ENCODE assay signal across 24 mouse cellular contexts in the genomic region with DNA sequence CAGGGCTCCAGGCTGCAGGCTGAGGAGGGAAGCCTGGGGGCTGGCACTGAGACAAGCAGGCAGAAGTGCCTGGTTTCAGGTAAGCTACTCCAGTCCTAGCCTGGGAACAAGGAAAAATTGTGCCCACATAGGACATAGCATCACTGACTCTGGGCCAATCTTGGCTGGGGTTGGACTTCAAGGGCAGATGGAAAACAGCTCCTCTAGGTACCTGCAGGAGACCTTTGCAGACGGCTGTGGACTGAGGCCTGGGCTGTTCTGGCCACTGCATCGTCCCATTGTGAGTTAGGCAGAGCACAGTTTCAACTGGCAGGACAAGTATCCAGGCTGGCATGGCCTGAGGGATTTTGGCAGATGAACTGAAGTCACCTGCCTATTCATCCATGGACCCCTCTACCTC. TPM values are rescaled to one million over a fixed set of nuclear protein-coding genes. Genes with fewer than 3 reads are reported as not detected.
DNase-seq lines count a peak whose midpoint lies in the region; ATAC-seq lines count a peak whose summit lies in the region.
"Had no signal": no experiment of that assay in that cellular context is flagged by ENCODE, and none has a peak within 500 bp of the region (broad histone marks: within the 10 kb centered on the region; RNA-seq: fewer than 3 reads in every experiment).

No protein-coding gene starts in this region.

- no peak overlapping the region for H3K9ac ChIP-seq in midbrain, embryonic 15.5 days
- H3K9ac ChIP-seq: embryonic facial prominence, embryonic 12.5 days; forebrain, embryonic 15.5 days; kidney, embryonic 15.5 days; liver, embryonic 14.5 days; neural tube, embryonic 12.5 days had no signal

- peaks cover 13% of the 10 kb centered on the region for H3K4me1 ChIP-seq in midbrain, embryonic 10.5 days
- peaks cover 5% of the 10 kb centered on the region for H3K4me1 ChIP-seq in midbrain, embryonic 15.5 days
- H3K4me1 ChIP-seq: embryonic facial prominence, embryonic 12.5 days; neural tube, embryonic 12.5 days had no signal

- H3K9me3 ChIP-seq in midbrain, embryonic 10.5 days (replicated peaks) = no peaks in the 10 kb centered on the region
- no peaks in the 10 kb centered on the region for H3K9me3 ChIP-seq in midbrain, embryonic 15.5 days
- H3K9me3 ChIP-seq: embryonic facial prominence, embryonic 12.5 days; forebrain, embryonic 15.5 days; kidney, embryonic 15.5 days; neural tube, embryonic 12.5 days had no signal

- DNase-seq in cerebellum, postnatal 25 days = peak; percentile 21 to 28
- peak; percentile 12 for DNase-seq in heart, postnatal 4 days
- no peak for DNase-seq in heart, postnatal 36 days
- no peak for DNase-seq in midbrain, embryonic 10.5 days (ENCODE audit: low spot score)
- DNase-seq in testis, postnatal 10 days (ENCODE audit: low spot score) = peak; percentile 38
- DNase-seq in adipocyte (ENCODE audit: low spot score) = no peak
- DNase-seq: adrenal gland, postnatal 36 days; gastrocnemius, postnatal 14 days; layer of hippocampus, adult 9-11 months; right cerebral cortex, postnatal 14 days; thymus, postnatal 25 days had no signal

- intact Hi-C loops in heart, postnatal 36 days (cut with DNase I) = no loop called here

- H3K4me3 ChIP-seq in midbrain, embryonic 10.5 days = peak overlapping the region; percentile 21
- no peak overlapping the region for H3K4me3 ChIP-seq in midbrain, embryonic 15.5 days
- H3K4me3 ChIP-seq: embryonic facial prominence, embryonic 12.5 days; forebrain, embryonic 15.5 days; kidney, embryonic 15.5 days; neural tube, embryonic 12.5 days had no signal

- 81% methylated on average over 2 of the region's 2 CpGs for WGBS in midbrain, embryonic 10.5 days
- 87% methylated on average over 2 of the region's 2 CpGs for WGBS in midbrain, embryonic 15.5 days

- peaks cover 88% of the 10 kb centered on the region for H3K36me3 ChIP-seq in midbrain, embryonic 10.5 days
- H3K36me3 ChIP-seq in midbrain, embryonic 15.5 days (replicated peaks) = peaks cover 55% of the 10 kb centered on the region

- ATAC-seq in cerebellum, adult (ENCODE audit: insufficient number of reproducible peaks, low FRiP score, low TSS enrichment) = no peak
- no peak for ATAC-seq in midbrain, embryonic 15.5 days (replicated peaks)
- ATAC-seq: forebrain, embryonic 15.5 days; hindbrain, postnatal 0 days; intestine, embryonic 16.5 days had no signal

- no peaks in the 10 kb centered on the region for H3K27me3 ChIP-seq in midbrain, embryonic 10.5 days (ENCODE audit: low read depth, poor library complexity, severe bottlenecking)
- no peaks in the 10 kb centered on the region for H3K27me3 ChIP-seq in midbrain, embryonic 15.5 days (replicated peaks)
- H3K27me3 ChIP-seq: embryonic facial prominence, embryonic 12.5 days; forebrain, embryonic 15.5 days; kidney, embryonic 15.5 days; neural tube, embryonic 12.5 days had no signal

- H3K27ac ChIP-seq in midbrain, embryonic 10.5 days (replicated peaks) = no peak overlapping the region
- no peak overlapping the region for H3K27ac ChIP-seq in midbrain, embryonic 15.5 days
- H3K27ac ChIP-seq: embryonic facial prominence, embryonic 12.5 days; forebrain, embryonic 15.5 days; hindbrain, postnatal 0 days; kidney, embryonic 15.5 days; liver, embryonic 14.5 days; macrophage; neural tube, embryonic 12.5 days had no signal

- H3K4me2 ChIP-seq in midbrain, embryonic 15.5 days = no peak overlapping the region
- H3K4me2 ChIP-seq: embryonic facial prominence, embryonic 12.5 days; forebrain, embryonic 15.5 days; kidney, embryonic 15.5 days; neural tube, embryonic 12.5 days had no signal

RNA-seq across cellular contexts. Expression of a gene that starts 10.8 kb away (rescaled TPM):
- total RNA-seq in heart, postnatal 4 days (2021) = 10 to 100 TPM; 42.6 to 55.6 TPM
- total RNA-seq in heart, postnatal 36 days (2021) = 10 to 100 TPM; 34.2 to 82.1 TPM
- polyA plus RNA-seq in midbrain, embryonic 10.5 days (2016; fragmentation: Nextera tagmentation; extraction: Ambion mirVana) = 6.8 and 7.6 TPM in 2 replicates
- 11.3 and 12.3 TPM in 2 replicates for polyA plus RNA-seq in midbrain, embryonic 15.5 days (2015; fragmentation: Nextera tagmentation; extraction: Ambion mirVana)

RNA-seq across cellular contexts. Expression of a gene that starts 14.4 kb away (rescaled TPM):
- under 1 TPM; 0.23 to 0.29 TPM for total RNA-seq in heart, postnatal 4 days (2021)
- total RNA-seq in heart, postnatal 36 days (2021) = not detected
- polyA plus RNA-seq in midbrain, embryonic 10.5 days (2016; fragmentation: Nextera tagmentation; extraction: Ambion mirVana) = 0.07 and 0.09 TPM in 2 replicates
- polyA plus RNA-seq in midbrain, embryonic 15.5 days (2015; fragmentation: Nextera tagmentation; extraction: Ambion mirVana) = 0.86 and 0.89 TPM in 2 replicates
- total RNA-seq: hematopoietic stem cell, adult 5-6 weeks had no signal
- polyA plus RNA-seq: macrophage had no signal

RNA-seq across cellular contexts. Expression of a gene that starts 16.6 kb away (rescaled TPM):
- total RNA-seq in heart, postnatal 4 days (2021) = under 1 TPM; 0.29 to 0.65 TPM
- under 1 TPM in 1 of 2 experiments, not detected in 1; 0.22 TPM for total RNA-seq in heart, postnatal 36 days (2021)
- 0.07 and 0.14 TPM in 2 replicates for polyA plus RNA-seq in midbrain, embryonic 10.5 days (2016; fragmentation: Nextera tagmentation; extraction: Ambion mirVana)
- 0.24 and 0.27 TPM in 2 replicates for polyA plus RNA-seq in midbrain, embryonic 15.5 days (2015; fragmentation: Nextera tagmentation; extraction: Ambion mirVana)
- total RNA-seq: hematopoietic stem cell, adult 5-6 weeks had no signal
- polyA plus RNA-seq: neural tube, embryonic 12.5 days had no signal

RNA-seq across cellular contexts. Expression of a gene that starts 17.5 kb away (rescaled TPM):
- total RNA-seq in heart, postnatal 4 days (2021) = 10 to 100 TPM; 80.2 to 84.6 TPM
- 10 to 100 TPM; 50.5 to 72.7 TPM for total RNA-seq in heart, postnatal 36 days (2021)
- polyA plus RNA-seq in midbrain, embryonic 10.5 days (2016; fragmentation: Nextera tagmentation; extraction: Ambion mirVana) = 63.1 and 90.1 TPM in 2 replicates
- 319 and 333 TPM in 2 replicates for polyA plus RNA-seq in midbrain, embryonic 15.5 days (2015; fragmentation: Nextera tagmentation; extraction: Ambion mirVana)

RNA-seq across cellular contexts. Expression of a gene that starts 19.9 kb away (rescaled TPM):
- under 1 TPM in 1 of 2 experiments, not detected in 1; 0.45 TPM for total RNA-seq in heart, postnatal 4 days (2021)
- not detected for total RNA-seq in heart, postnatal 36 days (2021)
- polyA plus RNA-seq in midbrain, embryonic 10.5 days (2016; fragmentation: Nextera tagmentation; extraction: Ambion mirVana) = 0.17 and 0.25 TPM in 2 replicates
- polyA plus RNA-seq in midbrain, embryonic 15.5 days (2015; fragmentation: Nextera tagmentation; extraction: Ambion mirVana) = 6.3 and 8.0 TPM in 2 replicates
- total RNA-seq: gastrocnemius, postnatal 14 days; heart, adult 18-20 months; hematopoietic stem cell, adult 5-6 weeks; MEL had no signal
- polyA plus RNA-seq: macrophage; neural tube, embryonic 12.5 days had no signal

Comparison
In these comparisons a context has a peak if more than half of its experiments do, and no peak if none do; other contexts are left out.
1. DNase-seq: peak in cerebellum, postnatal 25 days (2 of 2), heart, postnatal 4 days (single experiment) and testis, postnatal 10 days (single experiment); none in heart, postnatal 36 days (0 of 2), midbrain, embryonic 10.5 days (single experiment) and adipocyte (single experiment).